Mouse (Mus musculus) heart, postnatal 4 days (tissue): Measurements from ENCODE around the gene Adam22. TPM values are rescaled to one million over a fixed set of nuclear protein-coding genes. Genes with fewer than 3 reads are reported as not detected.

Experiments
- DNase-seq: peaks from one replicate; pipeline ENCODE4 v3.0.0; 2021
- total RNA-seq, 2 experiments: library from RNA; stranded (reverse); gene quantifications; 2 replicates each; pipeline ENCODE4 v1.2.3; 2021

Gene Adam22
- total RNA-seq, 2 experiments from 2014 or later = 8.1 to 8.3 TPM

GRCm38 (mm10) chr5:8151645-8152044 lies 216.3 kb downstream of the Adam22 start:
- no peak for DNase-seq

- DNase-seq = no peak
Observed at GRCm38 (mm10) chr5:8146146-8146545, 221.8 kb downstream of the Adam22 start.

GRCm38 (mm10) chr5:8145473-8145872 lies 222.5 kb downstream of the Adam22 start:
- no peak for DNase-seq

GRCm38 (mm10) chr5:8132546-8132945 lies 235.4 kb downstream of the Adam22 start:
- no peak for DNase-seq

GRCm38 (mm10) chr5:8131918-8132317 lies 236.0 kb downstream of the Adam22 start:
- no peak for DNase-seq

- DNase-seq = no peak
Observed at GRCm38 (mm10) chr5:8129750-8130149, 238.2 kb downstream of the Adam22 start.

- DNase-seq = no peak
Observed at GRCm38 (mm10) chr5:8120926-8121325, 247.0 kb downstream of the Adam22 start.

- DNase-seq = no peak
Observed at GRCm38 (mm10) chr5:8120087-8120486, 247.9 kb downstream of the Adam22 start.

GRCm38 (mm10) chr5:8116561-8117168 lies 251.3 kb downstream of the Adam22 start:
- no peak for DNase-seq

GRCm38 (mm10) chr5:8112246-8112645 lies 255.7 kb downstream of the Adam22 start:
- DNase-seq = no peak

- DNase-seq = no peak
Observed at GRCm38 (mm10) chr5:8111691-8112090, 256.3 kb downstream of the Adam22 start.

- no peak for DNase-seq
Observed at GRCm38 (mm10) chr5:8095689-8096088, 272.3 kb downstream of the Adam22 start.

- no peak for DNase-seq
Observed at GRCm38 (mm10) chr5:8094921-8095320, 273.0 kb downstream of the Adam22 start.

- DNase-seq = no peak
Observed at GRCm38 (mm10) chr5:8088147-8088546, 279.8 kb downstream of the Adam22 start.

GRCm38 (mm10) chr5:8085661-8086060 lies 282.3 kb downstream of the Adam22 start:
- DNase-seq = no peak

GRCm38 (mm10) chr5:8082800-8083509 lies 285.0 kb downstream of the Adam22 start:
- DNase-seq = no peak

- DNase-seq = no peak
Observed at GRCm38 (mm10) chr5:8077481-8077880, 290.5 kb downstream of the Adam22 start.

- no peak for DNase-seq
Observed at GRCm38 (mm10) chr5:8073901-8074561, 293.9 kb downstream of the Adam22 start.

- no peak for DNase-seq
Observed at GRCm38 (mm10) chr5:8073406-8073805, 294.6 kb downstream of the Adam22 start.

GRCm38 (mm10) chr5:8063207-8063606 lies 304.8 kb downstream of the Adam22 start:
- no peak for DNase-seq

- DNase-seq = no peak
Observed at GRCm38 (mm10) chr5:8062469-8062868, 305.5 kb downstream of the Adam22 start.

- DNase-seq = peak; percentile 25
Observed at GRCm38 (mm10) chr5:8058056-8058455, 309.9 kb downstream of the Adam22 start.

GRCm38 (mm10) chr5:8057018-8057323 lies 311.0 kb downstream of the Adam22 start:
- DNase-seq = no peak
